ENCODE assay signal across 8 mouse cellular contexts in the genomic region with DNA sequence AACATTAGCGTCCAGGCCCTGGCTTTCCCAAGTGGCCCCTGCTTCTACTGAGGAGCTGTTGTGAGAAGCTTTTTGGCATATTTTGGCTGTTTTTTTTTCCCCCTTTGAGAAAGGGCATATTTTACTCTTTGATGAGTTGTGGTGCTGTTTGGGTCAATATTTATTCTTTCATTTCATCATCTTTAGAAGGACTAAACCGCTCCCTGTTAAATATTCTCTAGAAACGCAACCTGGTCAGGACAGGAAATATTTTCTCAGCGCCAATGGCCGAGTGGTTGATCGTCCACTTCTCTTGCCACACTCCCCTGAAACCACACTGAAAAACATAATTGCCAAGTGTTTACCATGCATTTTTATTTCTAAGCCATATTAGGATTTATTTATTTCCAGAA. TPM values are rescaled to one million over a fixed set of nuclear protein-coding genes. Genes with fewer than 3 reads are reported as not detected.
DNase-seq lines count a peak whose midpoint lies in the region; ATAC-seq lines count a peak whose summit lies in the region.

A gene (minus strand): TSS at position 63 of the 392 bp plus-strand sequence.

- H3K27me3 ChIP-seq in hindbrain, embryonic 15.5 days, result peaks cover 20% of the 10 kb centered on the region
- H3K27me3 ChIP-seq in midbrain, embryonic 12.5 days, result peaks cover 34% of the 10 kb centered on the region

- H3K9me3 ChIP-seq in hindbrain, embryonic 15.5 days, result no peaks in the 10 kb centered on the region
- H3K9me3 ChIP-seq in midbrain, embryonic 12.5 days, result no peaks in the 10 kb centered on the region

- peak within 1 kb of the TSS; percentile 55 for H3K4me3 ChIP-seq in brown adipose tissue, adult 24 weeks (ENCODE audit: insufficient read depth, low read depth, low read length)
- peak within 1 kb of the TSS; percentile 57 for H3K4me3 ChIP-seq in hindbrain, embryonic 15.5 days
- H3K4me3 ChIP-seq in midbrain, embryonic 12.5 days, result peak within 1 kb of the TSS; percentile 62

- 66% methylated on average over 6 of the region's 6 CpGs for WGBS in hindbrain, embryonic 15.5 days
- WGBS in midbrain, embryonic 12.5 days, result 71% methylated on average over 6 of the region's 6 CpGs

- no peaks in the 10 kb centered on the region for H3K4me1 ChIP-seq in brown adipose tissue, adult 24 weeks (ENCODE audit: control insufficient read depth, insufficient read depth, insufficient read length, low read length)
- peaks cover 10% of the 10 kb centered on the region for H3K4me1 ChIP-seq in hindbrain, embryonic 15.5 days (replicated peaks)
- peaks cover 8% of the 10 kb centered on the region for H3K4me1 ChIP-seq in midbrain, embryonic 12.5 days

- peak within 1 kb of the TSS; percentile 85 for H3K4me2 ChIP-seq in hindbrain, embryonic 15.5 days
- peak within 1 kb of the TSS; percentile 97 for H3K4me2 ChIP-seq in midbrain, embryonic 12.5 days (replicated peaks)

- no peak for ATAC-seq in hindbrain, embryonic 15.5 days (ENCODE audit: low FRiP score, low read depth)
- ATAC-seq in midbrain, embryonic 12.5 days (ENCODE audit: low FRiP score, low read depth), result no peak

- no peaks in the 10 kb centered on the region for H3K36me3 ChIP-seq in hindbrain, embryonic 15.5 days
- no peaks in the 10 kb centered on the region for H3K36me3 ChIP-seq in midbrain, embryonic 12.5 days

- H3K9ac ChIP-seq in hindbrain, embryonic 15.5 days, result peak within 1 kb of the TSS; percentile 31
- peak within 1 kb of the TSS; percentile 59 for H3K9ac ChIP-seq in midbrain, embryonic 12.5 days (replicated peaks)

- 0 out of 2 replicates have a peak within 1 kb of the TSS, but pooled peaks have one; percentile 23 for H3K27ac ChIP-seq in brown adipose tissue, adult 24 weeks (replicated peaks; ENCODE audit: low read depth, low read length)
- no peak within 1 kb of the TSS for H3K27ac ChIP-seq in hindbrain, embryonic 15.5 days (replicated peaks)
- H3K27ac ChIP-seq in midbrain, embryonic 12.5 days (replicated peaks), result no peak within 1 kb of the TSS

- no peak for DNase-seq in layer of hippocampus, adult 18-20 months (ENCODE audit: low spot score in 2 of 2)
- DNase-seq in layer of hippocampus, adult 9-10 months (ENCODE audit: low spot score), result no peak
- DNase-seq in cerebellum, adult 11 months, result no peak
- no peak for DNase-seq in layer of hippocampus, postnatal 10 days (ENCODE audit: low spot score in 2 of 2)
- DNase-seq in thymus, postnatal 0 days (ENCODE audit: low spot score), result no peak

RNA-seq across cellular contexts. Expression of the gene that starts here (rescaled TPM):
- total RNA-seq in layer of hippocampus, adult 18-20 months (2021), result 10 to 100 TPM; 11.3 to 12.4 TPM
- 193 and 359 TPM in 2 replicates for polyA plus RNA-seq in brown adipose tissue, adult 24 weeks (2012; ENCODE audit: insufficient read depth, insufficient read length, missing spikeins)
- 9.5 and 10.3 TPM in 2 replicates for polyA plus RNA-seq in hindbrain, embryonic 15.5 days (2015; fragmentation: Nextera tagmentation; extraction: Ambion mirVana)
- polyA plus RNA-seq in midbrain, embryonic 12.5 days (2016; fragmentation: Nextera tagmentation; extraction: Ambion mirVana), result 1.8 and 4.6 TPM in 2 replicates
- 1 to 10 TPM; 7.9 to 9.2 TPM for total RNA-seq in layer of hippocampus, postnatal 10 days (2021)
- polyA plus RNA-seq in thymus, postnatal 0 days (2015; fragmentation: Nextera tagmentation; extraction: Ambion mirVana), result 1.0 and 1.1 TPM in 2 replicates

Comparison
In these comparisons a context has a peak if more than half of its experiments do, and no peak if none do; other contexts are left out.
1. RNA of the gene that starts here (polyA plus RNA-seq): 193 to 359 TPM in brown adipose tissue, adult 24 weeks; 9.5 to 10.3 TPM in hindbrain, embryonic 15.5 days, 1.8 to 4.6 TPM in midbrain, embryonic 12.5 days and 1.0 to 1.1 TPM in thymus, postnatal 0 days; every median in the first group is over 10 times any median in the second.
2. Peak in every context shown above with its lines, with median percentiles within 50 percentile points of each other: H3K4me3 ChIP-seq.